Comparison of ENCODE assay signal across 9 mouse cellular contexts in genomic region chr2:181714903-181715326, GRCm38 (mm10). TPM values are rescaled to one million over a fixed set of nuclear protein-coding genes. Genes with fewer than 3 reads are reported as not detected.
DNase-seq lines count a peak whose midpoint lies in the region; ATAC-seq lines count a peak whose summit lies in the region.
"Had no signal": no experiment of that assay in that cellular context is flagged by ENCODE, and none has a peak within 500 bp of the region (broad histone marks: within the 10 kb centered on the region; RNA-seq: fewer than 3 reads in every experiment).

Gene Oprl1 (plus strand): TSS chr2:181715016.

- peaks cover 22% of the 10 kb centered on the region for H3K36me3 ChIP-seq in neural tube, embryonic 13.5 days

- DNase-seq in heart, adult 11 months: peak; percentile 76
- no peak for DNase-seq in heart, postnatal 10 days
- DNase-seq in ZHBTc4 (ENCODE audit: low read depth, low spot score): peak; percentile 42
- peak; percentile 61 to 65 for DNase-seq in frontal cortex, postnatal 10 days (ENCODE audit: low spot score in 2 of 2)
- peak; percentile 59 to 79 for DNase-seq in left cerebral cortex, postnatal 10 days (ENCODE audit: extremely low spot score in 1 of 2, low spot score in 2 of 2)
- DNase-seq in adrenal gland, postnatal 25 days: no peak
- no peak for DNase-seq in adrenal gland, postnatal 14 days

- no peaks in the 10 kb centered on the region for H3K9me3 ChIP-seq in neural tube, embryonic 13.5 days

- WGBS in neural tube, embryonic 13.5 days: under 1% methylated on average over 7 of the region's 7 CpGs

- peak within 1 kb of the TSS; percentile 92 for H3K27ac ChIP-seq in neural tube, embryonic 13.5 days (replicated peaks)

- H3K4me2 ChIP-seq in neural tube, embryonic 13.5 days: peak within 1 kb of the TSS; percentile 85

- no peaks in the 10 kb centered on the region for H3K27me3 ChIP-seq in neural tube, embryonic 13.5 days

- intact Hi-C loops in heart, postnatal 10 days (cut with DNase I): no loop called here
- intact Hi-C loops in left cerebral cortex, postnatal 10 days (cut with DNase I): no loop called here

- peak within 1 kb of the TSS; percentile 54 for H3K4me3 ChIP-seq in neural tube, embryonic 13.5 days

- peak; percentile 74 for ATAC-seq in neural tube, embryonic 13.5 days (ENCODE audit: low read depth)

- peaks cover 52% of the 10 kb centered on the region for H3K4me1 ChIP-seq in neural tube, embryonic 13.5 days (replicated peaks)

- H3K9ac ChIP-seq in neural tube, embryonic 13.5 days: peak within 1 kb of the TSS; percentile 82

RNA-seq across cellular contexts. Expression of gene Oprl1, which starts in this region (rescaled TPM):
- total RNA-seq in heart, postnatal 10 days (2021): not detected
- total RNA-seq in left cerebral cortex, postnatal 10 days (2021): 10 to 100 TPM; 75.4 to 82.2 TPM
- polyA plus RNA-seq in neural tube, embryonic 13.5 days (2015; fragmentation: Nextera tagmentation; extraction: Ambion mirVana): 63.8 and 64.0 TPM in 2 replicates
- total RNA-seq in adrenal gland, postnatal 25 days (2021): 1.6 and 1.9 TPM in 2 replicates
- 1.5 and 2.7 TPM in 2 replicates for total RNA-seq in adrenal gland, postnatal 14 days (2021)
- total RNA-seq: heart, postnatal 14 days had no signal

Comparison
In these comparisons a context has a peak if more than half of its experiments do, and no peak if none do; other contexts are left out.
1. RNA of gene Oprl1 (total RNA-seq): 75.4 to 82.2 TPM in left cerebral cortex, postnatal 10 days; 1.6 to 1.9 TPM in adrenal gland, postnatal 25 days, 1.5 to 2.7 TPM in adrenal gland, postnatal 14 days and not detected in heart, postnatal 10 days; every median in the first group is over 10 times any median in the second.
2. DNase-seq: peak in heart, adult 11 months (single experiment), ZHBTc4 (single experiment), frontal cortex, postnatal 10 days (2 of 2) and left cerebral cortex, postnatal 10 days (2 of 2); none in heart, postnatal 10 days (0 of 2), adrenal gland, postnatal 25 days (single experiment) and adrenal gland, postnatal 14 days (single experiment).